Mouse (Mus musculus): ENCODE data around the gene Dlg1. TPM values are rescaled to one million over a fixed set of nuclear protein-coding genes. Genes with fewer than 3 reads are reported as not detected.

Dlg1 gene
- polyA plus RNA-seq, 1 experiment = 12.9 TPM

GRCm38 (mm10) chr16:31803644-31804043 is 140.4 kb downstream of the Dlg1 start:
- no peak for TF ChIP-seq POLR2A (IDR thresholded peaks at IDR 0.05; ENCODE audit: control insufficient read depth, low read depth, low read length)
- no peak for TF ChIP-seq CTCF (IDR thresholded peaks at IDR 0.05; ENCODE audit: control insufficient read depth, insufficient read depth, insufficient replicate concordance, low read depth, low read length)
- no peaks in the 10 kb centered on the region for H3K27me3 ChIP-seq (ENCODE audit: control insufficient read depth, insufficient read depth, low read length)
- H3K27ac ChIP-seq (ENCODE audit: control insufficient read depth, insufficient read depth, low read depth, low read length) = no peak overlapping the region
- no peak overlapping the region for H3K4me3 ChIP-seq (ENCODE audit: control insufficient read depth, low read depth, low read length)
- H3K4me1 ChIP-seq (ENCODE audit: control insufficient read depth, insufficient read depth, low read length) = no peaks in the 10 kb centered on the region
- 0 out of 2 replicates have a peak, but pooled peaks cover 1% of the 10 kb centered on the region for H3K36me3 ChIP-seq (ENCODE audit: control insufficient read depth, insufficient read depth, low read length)

- no peak overlapping the region for H3K27ac ChIP-seq (ENCODE audit: control insufficient read depth, insufficient read depth, low read depth, low read length)
- TF ChIP-seq CTCF (IDR thresholded peaks at IDR 0.05; ENCODE audit: control insufficient read depth, insufficient read depth, insufficient replicate concordance, low read depth, low read length) = no peak
- TF ChIP-seq POLR2A (IDR thresholded peaks at IDR 0.05; ENCODE audit: control insufficient read depth, low read depth, low read length) = no peak
Observed at GRCm38 (mm10) chr16:31826049-31826448, 162.8 kb downstream of the Dlg1 start.

GRCm38 (mm10) chr16:31830726-31831125 is 167.5 kb downstream of the Dlg1 start:
- H3K27me3 ChIP-seq (ENCODE audit: control insufficient read depth, insufficient read depth, low read length) = no peaks in the 10 kb centered on the region
- H3K27ac ChIP-seq (ENCODE audit: control insufficient read depth, insufficient read depth, low read depth, low read length) = no peak overlapping the region
- H3K36me3 ChIP-seq (ENCODE audit: control insufficient read depth, insufficient read depth, low read length) = peaks cover 1% of the 10 kb centered on the region; the same call in 1 of the 2 replicates
- TF ChIP-seq POLR2A (IDR thresholded peaks at IDR 0.05; ENCODE audit: control insufficient read depth, low read depth, low read length) = no peak
- TF ChIP-seq CTCF (IDR thresholded peaks at IDR 0.05; ENCODE audit: control insufficient read depth, insufficient read depth, insufficient replicate concordance, low read depth, low read length) = no peak
- no peak overlapping the region for H3K4me3 ChIP-seq (ENCODE audit: control insufficient read depth, low read depth, low read length)
- H3K4me1 ChIP-seq (ENCODE audit: control insufficient read depth, insufficient read depth, low read length) = no peaks in the 10 kb centered on the region

More at GRCm38 (mm10) chr16:31826049-31826448, 162.8 kb downstream of the Dlg1 start:
- Histone ChIP-seq H3K4me1 (ENCODE audit: control insufficient read depth, insufficient read depth, low read length) (no peaks in the 10 kb centered on the region), H3K36me3 (ENCODE audit: control insufficient read depth, insufficient read depth, low read length) (peaks cover 1% of the 10 kb centered on the region; the same call in 1 of the 2 replicates), H3K4me3 (ENCODE audit: control insufficient read depth, low read depth, low read length) (no peak overlapping the region), H3K27me3 (ENCODE audit: control insufficient read depth, insufficient read depth, low read length) (no peaks in the 10 kb centered on the region)

DNA sequence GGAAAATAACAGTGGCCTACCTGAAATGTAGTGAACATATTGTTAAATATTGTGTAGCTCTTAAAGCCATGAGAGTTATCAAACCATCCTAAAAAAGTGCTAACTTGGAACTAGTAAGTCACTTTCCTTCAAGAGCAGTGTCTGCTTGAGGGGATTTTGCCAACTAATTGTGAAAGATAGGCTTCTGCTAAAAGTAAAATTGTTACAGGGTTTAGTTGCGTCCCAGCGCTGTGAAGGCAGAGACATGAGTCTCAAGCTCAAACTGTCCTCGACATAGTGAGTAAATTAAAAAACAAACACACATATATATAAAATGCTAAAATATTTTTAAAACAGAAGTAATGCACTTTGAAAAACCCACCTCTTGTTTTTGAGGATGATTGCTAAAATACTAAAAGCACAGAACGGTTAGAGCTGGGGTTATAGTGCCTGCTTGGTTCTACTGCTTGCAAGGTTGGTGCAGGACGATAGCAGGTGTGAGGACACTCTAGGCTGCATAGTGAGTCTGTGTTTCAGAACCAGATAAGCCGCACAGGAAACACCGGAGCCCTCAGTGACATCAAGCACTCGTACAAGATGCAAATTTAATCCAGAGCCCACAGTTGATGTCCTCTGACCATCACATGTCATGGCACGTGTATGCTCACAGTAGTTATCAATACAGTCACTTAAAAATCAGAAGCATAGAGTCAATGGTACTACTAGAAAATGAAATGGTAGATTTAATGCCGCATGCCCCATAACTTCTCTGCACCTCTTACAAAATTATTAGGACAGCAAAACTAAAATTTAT is 169.6 kb downstream of the Dlg1 start:
- Histone ChIP-seq H3K27ac (ENCODE audit: control insufficient read depth, insufficient read depth, low read depth, low read length) (no peak overlapping the region), H3K27me3 (ENCODE audit: control insufficient read depth, insufficient read depth, low read length) (no peaks in the 10 kb centered on the region), H3K4me1 (ENCODE audit: control insufficient read depth, insufficient read depth, low read length) (no peaks in the 10 kb centered on the region), H3K36me3 (ENCODE audit: control insufficient read depth, insufficient read depth, low read length) (peaks cover 1% of the 10 kb centered on the region; the same call in 1 of the 2 replicates), H3K4me3 (ENCODE audit: control insufficient read depth, low read depth, low read length) (no peak overlapping the region)
- no peak for TF ChIP-seq POLR2A (IDR thresholded peaks at IDR 0.05; ENCODE audit: control insufficient read depth, low read depth, low read length)
- TF ChIP-seq CTCF (IDR thresholded peaks at IDR 0.05; ENCODE audit: control insufficient read depth, insufficient read depth, insufficient replicate concordance, low read depth, low read length) = no peak

- Histone ChIP-seq H3K27me3 (ENCODE audit: control insufficient read depth, insufficient read depth, low read length) (no peaks in the 10 kb centered on the region), H3K27ac (ENCODE audit: control insufficient read depth, insufficient read depth, low read depth, low read length) (no peak overlapping the region), H3K36me3 (ENCODE audit: control insufficient read depth, insufficient read depth, low read length) (peaks cover 1% of the 10 kb centered on the region; the same call in 1 of the 2 replicates), H3K4me1 (ENCODE audit: control insufficient read depth, insufficient read depth, low read length) (no peaks in the 10 kb centered on the region), H3K4me3 (ENCODE audit: control insufficient read depth, low read depth, low read length) (no peak overlapping the region)
- no peak for TF ChIP-seq CTCF (IDR thresholded peaks at IDR 0.05; ENCODE audit: control insufficient read depth, insufficient read depth, insufficient replicate concordance, low read depth, low read length)
Observed at GRCm38 (mm10) chr16:31834011-31834584, 170.9 kb downstream of the Dlg1 start.

DNA sequence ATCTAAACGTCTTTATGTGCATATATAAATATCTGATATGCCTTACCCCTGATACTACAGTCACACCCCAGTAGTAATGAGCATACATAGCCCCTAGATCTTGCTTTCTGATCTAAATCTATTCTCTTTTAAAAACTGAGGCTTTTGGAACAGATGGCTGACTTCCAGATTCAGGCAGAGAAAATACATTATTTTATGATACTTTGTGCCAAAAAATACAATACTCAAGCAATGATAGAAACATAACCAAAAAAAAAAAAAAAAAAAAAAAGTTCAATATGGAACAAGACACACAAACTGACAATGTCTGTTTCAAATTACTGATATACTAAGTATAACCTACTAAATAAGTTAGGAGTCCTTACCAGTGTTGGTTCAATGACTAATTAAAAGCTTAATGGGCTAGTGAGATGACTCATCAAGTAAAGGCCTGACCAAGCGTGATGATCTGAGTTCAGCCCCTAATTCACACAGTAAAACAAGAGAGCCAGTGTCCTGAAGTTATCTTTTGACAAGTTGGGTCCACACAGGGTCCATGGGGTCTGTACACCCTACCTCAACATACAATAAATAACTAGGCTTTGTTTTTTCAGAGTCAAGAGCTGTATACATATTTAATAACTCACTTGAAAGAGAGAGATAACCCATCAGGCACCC is 171.5 kb downstream of the Dlg1 start:
- no peaks in the 10 kb centered on the region for H3K36me3 ChIP-seq (ENCODE audit: control insufficient read depth, insufficient read depth, low read length)
- TF ChIP-seq POLR2A (IDR thresholded peaks at IDR 0.05; ENCODE audit: control insufficient read depth, low read depth, low read length) (no peak), CTCF (IDR thresholded peaks at IDR 0.05; ENCODE audit: control insufficient read depth, insufficient read depth, insufficient replicate concordance, low read depth, low read length) (no peak)
- no peaks in the 10 kb centered on the region for H3K27me3 ChIP-seq (ENCODE audit: control insufficient read depth, insufficient read depth, low read length)
- H3K4me1 ChIP-seq (ENCODE audit: control insufficient read depth, insufficient read depth, low read length) = no peaks in the 10 kb centered on the region
- no peak overlapping the region for H3K27ac ChIP-seq (ENCODE audit: control insufficient read depth, insufficient read depth, low read depth, low read length)
- H3K4me3 ChIP-seq (ENCODE audit: control insufficient read depth, low read depth, low read length) = no peak overlapping the region

- no peak overlapping the region for H3K27ac ChIP-seq (ENCODE audit: control insufficient read depth, insufficient read depth, low read depth, low read length)
- no peaks in the 10 kb centered on the region for H3K4me1 ChIP-seq (ENCODE audit: control insufficient read depth, insufficient read depth, low read length)
- TF ChIP-seq POLR2A (IDR thresholded peaks at IDR 0.05; ENCODE audit: control insufficient read depth, low read depth, low read length) = no peak
- no peak for TF ChIP-seq CTCF (IDR thresholded peaks at IDR 0.05; ENCODE audit: control insufficient read depth, insufficient read depth, insufficient replicate concordance, low read depth, low read length)
- no peak overlapping the region for H3K4me3 ChIP-seq (ENCODE audit: control insufficient read depth, low read depth, low read length)
- H3K27me3 ChIP-seq (ENCODE audit: control insufficient read depth, insufficient read depth, low read length) = no peaks in the 10 kb centered on the region
- H3K36me3 ChIP-seq (ENCODE audit: control insufficient read depth, insufficient read depth, low read length) = no peaks in the 10 kb centered on the region
Observed at GRCm38 (mm10) chr16:31837362-31837761, 174.1 kb downstream of the Dlg1 start.
